Mouse (Mus musculus) erythroblast, embryonic 14.5 days (primary cell): Measurements from ENCODE around the gene Gls.

ENCODE experiments used
- GATA1 ChIP-seq: IDR thresholded peaks from 2 replicates; pipeline ENCODE4 v1.6.1; 2012; ENCODE audit warnings: low read length, inconsistent platforms, mixed read lengths
- TAL1 ChIP-seq: IDR thresholded peaks from 3 replicates; pipeline ENCODE4 v1.6.1; 2012; ENCODE audit warnings: low read length, inconsistent platforms, mixed read lengths

DNA sequence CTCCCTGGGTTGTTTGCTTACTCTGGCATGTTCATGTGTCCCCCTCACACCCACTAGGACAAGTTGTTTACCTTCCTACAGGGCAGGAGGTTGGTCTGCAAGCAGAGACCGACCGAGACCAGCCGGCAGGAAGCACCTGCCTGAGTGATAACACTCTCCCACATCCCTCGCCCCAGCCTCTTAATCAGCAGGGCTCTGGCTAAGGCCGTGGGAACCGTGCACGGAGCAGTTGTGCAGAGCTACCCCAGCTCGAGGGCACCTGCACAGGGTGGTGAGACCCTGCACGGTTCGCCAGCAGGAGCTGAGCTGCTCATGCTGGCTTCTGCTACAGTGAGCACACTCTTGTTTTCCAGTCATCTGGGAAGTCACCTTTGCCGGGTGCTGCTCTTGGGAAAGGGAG is 82.4 kb downstream of the Gls start:
- TF ChIP-seq GATA1 (no peak), TAL1 (no peak)
